Mouse (Mus musculus) G1E (cell line): ENCODE results near the gene Tmsb10. TPM values are rescaled to one million over a fixed set of nuclear protein-coding genes. Genes with fewer than 3 reads are reported as not detected.

ENCODE experiments used
- ATAC-seq: 2 replicates; pipeline ENCODE4 v1.8.0; 2016; ENCODE audit warnings: mild to moderate bottlenecking; ENCODE audit not compliant: insufficient number of reproducible peaks, poor library complexity, low FRiP score, severe bottlenecking; ENCODE audit errors: extremely low read depth
- DNase-seq: peaks from one replicate; pipeline ENCODE4 v3.0.0; 2012; ENCODE audit warnings: low spot score
- H3K27me3 ChIP-seq: 2 replicates; pipeline ENCODE4 v1.6.1; 2012; ENCODE audit warnings: mild to moderate bottlenecking, low read length, inconsistent platforms; ENCODE audit not compliant: insufficient read depth
- H3K36me3 ChIP-seq: replicated peaks from 2 replicates; pipeline ENCODE3; 2012; ENCODE audit warnings: mild to moderate bottlenecking, inconsistent platforms
- H3K4me1 ChIP-seq: 2 replicates; pipeline ENCODE4 v1.6.1; 2012; ENCODE audit warnings: low read depth, low read length, inconsistent platforms, mixed read lengths; ENCODE audit not compliant: insufficient read depth
- H3K4me3 ChIP-seq: 2 replicates; pipeline ENCODE4 v1.5.1; 2012; ENCODE audit warnings: low read depth, mild to moderate bottlenecking, inconsistent platforms, low read length, moderate library complexity, mixed read lengths
- H3K9me3 ChIP-seq: replicated peaks from 2 replicates; pipeline ENCODE4 v1.6.1; 2012; ENCODE audit warnings: inconsistent platforms
- CTCF ChIP-seq: IDR thresholded peaks from 2 replicates; pipeline ENCODE4 v1.5.1; 2012; ENCODE audit warnings: low read depth, low read length, inconsistent platforms, mixed read lengths
- GATA1 ChIP-seq: IDR thresholded peaks from 2 replicates; pipeline ENCODE4 v1.6.1; 2012; ENCODE audit warnings: borderline replicate concordance, low read length, inconsistent platforms, mixed read lengths
- GATA2 ChIP-seq: IDR thresholded peaks from 2 replicates; pipeline ENCODE4 v1.6.1; 2012; ENCODE audit warnings: low read depth, low read length, inconsistent platforms, borderline replicate concordance
- POLR2AphosphoS5 ChIP-seq: IDR thresholded peaks from 2 replicates; pipeline ENCODE4 v1.6.1; 2012; ENCODE audit warnings: low read depth, low read length, inconsistent platforms; ENCODE audit not compliant: insufficient replicate concordance
- TAL1 ChIP-seq: conservative IDR thresholded peaks from 2 replicates; pipeline ENCODE4 v1.6.1; 2012; ENCODE audit warnings: low read depth, low read length, inconsistent platforms, mixed read lengths
- polyA plus RNA-seq: library from polyadenylated mRNA; stranded (reverse); fragments of >175 nt; gene quantifications from 2 replicates; pipeline ENCODE4 v1.2.3, GENCODE M21; 2012
- total RNA-seq, 2 experiments: library from RNA; stranded (forward) in 1 of 2; stranded (reverse) in 1 of 2; fragments of 200-1000 nt in 1 of 2; fragments of >200 nt in 1 of 2; fragmentation: Nextera tagmentation in 1 of 2; gene quantifications; 2 replicates each; pipeline ENCODE4 v1.2.3; 2014 to 2017

Tmsb10 gene
- total and polyA plus RNA-seq, 3 experiments, result 8.3 to 12.1 (median 9.3) TPM

- no peak for TF ChIP-seq GATA2
- no peak for TF ChIP-seq TAL1
- TF ChIP-seq CTCF, result no peak
- no peak for TF ChIP-seq POLR2AphosphoS5
- no peak for TF ChIP-seq GATA1
- Histone ChIP-seq H3K4me1 (peaks cover 5% of the 10 kb centered on the region; the same call in 1 of the 2 replicates), H3K27me3 (peaks cover 15% of the 10 kb centered on the region), H3K9me3 (peaks cover 2% of the 10 kb centered on the region), H3K36me3 (no peaks in the 10 kb centered on the region), H3K4me3 (no peak overlapping the region)
- ATAC-seq (no peak), DNase-seq (no peak)
Measured at GRCm38 (mm10) chr6:72952221-72952620, 6.3 kb downstream of the Tmsb10 start.

GRCm38 (mm10) chr6:72949161-72949756, 9.3 kb downstream of the Tmsb10 start:
- no peaks in the 10 kb centered on the region for H3K36me3 ChIP-seq
- no peaks in the 10 kb centered on the region for H3K4me1 ChIP-seq
- TF ChIP-seq CTCF, result no peak
- TF ChIP-seq GATA2, result no peak
- TF ChIP-seq TAL1, result no peak
- no peak for TF ChIP-seq POLR2AphosphoS5
- no peak for TF ChIP-seq GATA1
- no peaks in the 10 kb centered on the region; the same call in none of the 2 replicates for H3K27me3 ChIP-seq
- DNase-seq, result no peak
- no peak overlapping the region for H3K4me3 ChIP-seq
- peaks cover 10% of the 10 kb centered on the region for H3K9me3 ChIP-seq
- ATAC-seq, result no peak

- DNase-seq, result no peak
- no peaks in the 10 kb centered on the region; the same call in none of the 2 replicates for H3K27me3 ChIP-seq
- H3K36me3 ChIP-seq, result no peaks in the 10 kb centered on the region
- TF ChIP-seq CTCF (no peak), GATA1 (no peak), TAL1 (no peak), POLR2AphosphoS5 (no peak), GATA2 (no peak)
- peaks cover 10% of the 10 kb centered on the region for H3K9me3 ChIP-seq
- no peaks in the 10 kb centered on the region for H3K4me1 ChIP-seq
- ATAC-seq, result no peak
- no peak overlapping the region for H3K4me3 ChIP-seq
Measured at GRCm38 (mm10) chr6:72948392-72948791, 10.2 kb downstream of the Tmsb10 start.

GRCm38 (mm10) chr6:72947960-72948359, 10.6 kb downstream of the Tmsb10 start:
- no peak for TF ChIP-seq GATA2
- no peak for TF ChIP-seq POLR2AphosphoS5
- no peak for TF ChIP-seq GATA1
- TF ChIP-seq CTCF, result no peak
- TF ChIP-seq TAL1, result no peak
- no peak for DNase-seq
- no peaks in the 10 kb centered on the region; the same call in none of the 2 replicates for H3K27me3 ChIP-seq
- no peak for ATAC-seq
- no peaks in the 10 kb centered on the region for H3K4me1 ChIP-seq
- H3K36me3 ChIP-seq, result no peaks in the 10 kb centered on the region
- H3K4me3 ChIP-seq, result no peak overlapping the region
- peaks cover 10% of the 10 kb centered on the region for H3K9me3 ChIP-seq

- H3K9me3 ChIP-seq, result no peaks in the 10 kb centered on the region
- TF ChIP-seq CTCF (peak; percentile 75), GATA1 (no peak)
- no peaks in the 10 kb centered on the region for H3K4me1 ChIP-seq
- no peak overlapping the region for H3K4me3 ChIP-seq
- DNase-seq (peak; percentile 21), ATAC-seq (0 out of 2 replicates have a peak, but pooled peaks have one; percentile 34)
- H3K36me3 ChIP-seq, result no peaks in the 10 kb centered on the region
- peaks cover 5% of the 10 kb centered on the region; the same call in 1 of the 2 replicates for H3K27me3 ChIP-seq
Measured at GRCm38 (mm10) chr6:72940493-72940892, 18.1 kb downstream of the Tmsb10 start.

GRCm38 (mm10) chr6:72937859-72938258, 20.7 kb downstream of the Tmsb10 start:
- Histone ChIP-seq H3K4me3 (no peak overlapping the region), H3K4me1 (no peaks in the 10 kb centered on the region), H3K36me3 (no peaks in the 10 kb centered on the region), H3K9me3 (no peaks in the 10 kb centered on the region), H3K27me3 (peaks cover 5% of the 10 kb centered on the region; the same call in 1 of the 2 replicates)
- DNase-seq (no peak), ATAC-seq (no peak)
- no peak for TF ChIP-seq TAL1
- no peak for TF ChIP-seq GATA1
- TF ChIP-seq POLR2AphosphoS5, result no peak
- no peak for TF ChIP-seq GATA2
- TF ChIP-seq CTCF, result no peak

GRCm38 (mm10) chr6:72937430-72937829, 21.1 kb downstream of the Tmsb10 start:
- no peaks in the 10 kb centered on the region for H3K36me3 ChIP-seq
- ATAC-seq (no peak), DNase-seq (no peak)
- TF ChIP-seq GATA1 (no peak), POLR2AphosphoS5 (no peak), GATA2 (no peak), CTCF (no peak), TAL1 (no peak)
- no peak overlapping the region for H3K4me3 ChIP-seq
- H3K9me3 ChIP-seq, result no peaks in the 10 kb centered on the region
- H3K4me1 ChIP-seq, result no peaks in the 10 kb centered on the region
- peaks cover 5% of the 10 kb centered on the region; the same call in 1 of the 2 replicates for H3K27me3 ChIP-seq
